Mouse (Mus musculus) left cerebral cortex, adult 18-20 months (tissue): ENCODE measurements around the gene D930048N14Rik. TPM values are rescaled to one million over a fixed set of nuclear protein-coding genes. Genes with fewer than 3 reads are reported as not detected.
A peak's percentile ranks its signal among the peaks of the same experiment; 100 is the strongest.
"Not testable (repeated sequence)": the region's sequence is repeated elsewhere in the genome, so short reads cannot be mapped to it uniquely, and the experiment has no call there.

Experiments
- DNase-seq, 2 experiments: peaks; one replicate each; pipeline ENCODE4 v3.0.0; 2021 to 2022; ENCODE audit warnings: low spot score in 2 of 2, mixed read lengths in 1 of 2
- total RNA-seq, 2 experiments: library from RNA; stranded (reverse); gene quantifications; 2 replicates each; pipeline ENCODE4 v1.2.3; 2021

D930048N14Rik gene
- total RNA-seq, 2 experiments from 2014 or later, result 2.1 to 2.2 TPM

- DNase-seq, result peak; percentile 24 to 47
These were observed 910 bp upstream of the D930048N14Rik start for GRCm38 (mm10) chr11:51649889-51650199.

GRCm38 (mm10) chr11:51650261-51650660, 493 bp upstream of the D930048N14Rik start:
- no peak for DNase-seq

DNA sequence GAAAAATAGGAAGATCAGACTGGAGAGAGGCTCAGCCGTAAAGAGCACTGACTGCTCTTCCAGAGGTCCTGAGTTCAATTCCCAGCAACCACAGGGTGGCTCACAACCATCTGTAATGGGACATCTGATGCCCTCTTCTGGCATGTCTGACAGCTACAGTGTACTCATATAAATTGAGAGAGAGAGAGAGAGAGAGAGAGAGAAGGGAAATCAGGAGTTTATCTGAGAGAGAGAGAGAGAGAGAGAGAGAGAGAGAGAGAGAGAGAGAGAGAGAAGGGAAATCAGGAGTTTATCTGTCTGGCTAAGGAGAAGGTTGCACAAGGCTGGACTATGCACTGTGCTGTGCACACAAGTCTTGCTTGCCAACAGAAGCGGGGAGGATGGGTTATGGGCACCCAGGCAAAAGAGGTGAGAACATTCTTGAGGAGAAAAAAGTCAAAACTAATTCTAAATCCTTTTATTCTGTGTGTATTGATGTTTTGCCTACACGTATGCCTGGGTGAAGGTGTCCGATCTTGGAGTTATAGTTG, 2.2 kb downstream of the D930048N14Rik start:
- no peak for DNase-seq

DNA sequence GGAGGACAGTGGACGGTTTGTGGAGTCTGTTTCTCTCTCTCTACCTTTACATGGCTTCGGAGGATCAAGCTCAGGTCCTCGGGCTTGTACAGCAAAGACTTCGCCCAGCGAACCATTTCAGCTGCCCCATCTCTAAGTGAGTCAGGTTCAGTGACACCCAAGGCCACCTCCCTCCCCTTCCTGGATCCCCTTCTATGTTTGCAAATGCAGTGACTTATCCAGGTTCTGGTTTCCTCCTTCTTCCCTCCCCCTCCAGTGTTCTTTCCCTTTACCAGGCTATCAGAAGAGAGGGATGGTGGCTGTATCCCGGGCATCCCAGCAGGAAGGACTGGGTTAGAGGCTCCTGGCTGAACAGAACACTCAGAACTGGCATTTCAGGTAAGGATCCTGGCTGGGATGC, 3.0 kb downstream of the D930048N14Rik start:
- no peak for DNase-seq

DNA sequence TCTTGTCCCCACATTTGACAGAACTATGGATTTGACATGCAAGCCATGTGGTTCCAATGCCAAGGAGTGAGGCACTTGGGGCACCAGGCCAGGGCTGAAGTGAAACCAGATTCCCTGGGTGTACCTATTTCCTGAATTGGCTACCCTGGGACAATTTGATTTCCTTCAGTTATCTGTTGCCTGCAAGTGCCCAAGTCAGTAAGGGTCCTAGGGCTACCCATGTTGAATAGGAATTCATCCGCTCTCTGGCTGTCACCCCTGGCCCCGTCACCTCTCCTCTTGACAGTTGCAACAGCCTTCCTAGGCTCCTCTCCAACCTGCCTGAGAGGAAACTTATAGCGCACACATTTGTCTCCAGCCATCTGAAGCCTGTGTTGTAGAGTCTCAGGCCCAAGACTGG, 4.1 kb downstream of the D930048N14Rik start:
- DNase-seq, result no peak

- DNase-seq, result no peak
These were observed 6.2 kb downstream of the D930048N14Rik start for GRCm38 (mm10) chr11:51656798-51657521.

DNA sequence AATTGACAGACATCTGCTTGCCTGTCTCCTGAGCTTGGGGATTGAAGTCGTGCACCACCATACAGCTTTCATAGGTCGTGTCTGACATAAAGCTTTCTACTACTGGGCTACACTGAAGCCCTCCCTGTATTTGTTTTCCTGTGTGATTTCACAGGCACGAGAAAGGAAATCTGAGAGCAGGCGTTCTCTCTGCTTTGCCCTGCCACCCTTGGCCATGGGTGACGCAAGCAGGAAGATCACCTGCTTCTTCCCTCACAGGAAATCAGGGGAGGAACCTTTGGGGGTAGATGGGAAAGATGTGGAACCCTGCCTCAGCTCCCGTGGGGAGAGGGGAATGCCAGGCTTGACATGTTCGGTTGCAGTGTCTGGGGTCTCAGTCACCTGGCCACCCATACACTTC, 7.5 kb downstream of the D930048N14Rik start:
- no peak for DNase-seq

DNA sequence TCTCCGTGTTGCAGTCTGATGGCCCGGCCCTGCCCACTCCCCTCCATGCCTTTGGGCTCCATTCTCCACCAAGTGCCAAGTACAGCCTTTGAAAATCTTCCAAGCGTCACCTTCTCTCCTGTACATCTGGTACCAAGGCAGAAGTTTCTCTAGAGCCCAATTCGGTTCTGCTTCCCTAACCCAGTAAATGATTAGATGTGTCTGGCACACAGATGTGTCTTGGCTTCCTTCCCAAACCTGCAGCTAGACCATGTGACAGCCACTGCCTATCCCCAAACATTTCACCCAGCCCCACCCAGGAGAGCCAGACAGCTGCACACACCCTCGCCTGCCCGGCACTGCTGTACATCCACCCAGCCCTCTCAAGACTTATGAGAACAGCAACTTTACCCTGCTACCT, 8.0 kb downstream of the D930048N14Rik start:
- no peak for DNase-seq

GRCm38 (mm10) chr11:51661867-51662365, 11.2 kb downstream of the D930048N14Rik start:
- no peak for DNase-seq

DNA sequence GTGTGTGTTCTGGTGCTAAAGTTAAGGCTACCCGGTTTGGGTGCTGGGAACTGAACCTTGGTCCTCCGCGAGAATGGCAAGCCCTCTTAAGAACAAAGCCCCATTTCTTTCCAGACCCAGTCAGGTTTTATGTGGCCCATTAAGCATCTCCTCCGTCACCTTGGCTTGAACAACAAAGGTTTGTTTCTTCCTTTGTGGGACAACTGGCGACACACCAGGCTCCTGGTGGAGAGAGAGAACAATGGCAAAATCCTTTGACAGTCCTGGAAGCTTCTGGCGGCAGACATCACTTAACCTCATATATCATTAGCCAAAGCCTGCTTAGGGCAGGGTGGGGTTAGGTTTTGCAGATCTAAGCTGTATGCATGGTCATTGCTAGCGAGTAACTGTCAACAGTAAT, 11.9 kb downstream of the D930048N14Rik start:
- no peak for DNase-seq

- not testable (repeated sequence) for DNase-seq
These were observed 14.0 kb downstream of the D930048N14Rik start for GRCm38 (mm10) chr11:51664747-51665146.

- no peak for DNase-seq
These were observed 20.1 kb downstream of the D930048N14Rik start for GRCm38 (mm10) chr11:51670846-51671245.

DNA sequence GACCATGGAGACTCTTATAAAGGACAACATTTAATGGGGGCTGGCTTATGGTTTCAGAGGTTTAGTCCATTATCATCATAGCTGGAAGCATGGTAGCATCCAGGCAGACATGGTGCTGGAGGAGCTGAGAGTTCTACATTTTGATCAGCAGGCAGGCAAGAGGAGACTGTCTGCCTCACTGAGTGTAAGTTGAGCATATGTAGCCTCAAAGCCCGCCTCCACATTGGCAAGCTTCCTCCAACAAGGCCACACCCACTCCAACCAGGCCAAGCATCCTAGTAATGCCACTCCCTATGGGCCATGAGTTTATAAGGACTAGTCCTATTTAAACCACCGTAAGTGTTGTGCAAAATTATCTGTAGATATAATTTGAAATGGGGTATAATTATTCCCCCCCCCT, 20.6 kb downstream of the D930048N14Rik start:
- no peak for DNase-seq

DNA sequence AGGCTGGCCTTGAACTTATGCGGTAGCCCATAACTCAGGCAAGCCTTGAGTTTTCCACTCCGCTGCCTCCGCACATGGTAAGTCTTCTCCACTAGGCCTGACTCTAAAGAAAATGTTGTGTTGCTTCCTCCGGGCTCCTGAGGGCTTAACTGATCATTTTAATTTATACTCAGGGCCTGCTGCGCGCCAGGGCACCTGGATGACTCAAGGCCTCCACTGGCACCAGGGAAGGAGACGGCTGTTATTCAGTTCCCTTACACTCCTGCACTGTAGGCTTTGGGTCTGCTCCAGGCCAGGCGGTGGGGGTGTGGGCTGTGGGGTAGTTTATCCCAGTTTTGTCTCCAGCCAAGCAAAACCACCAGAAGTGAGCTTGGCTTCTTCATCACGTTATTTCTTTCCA, 22.5 kb downstream of the D930048N14Rik start:
- no peak for DNase-seq

DNA sequence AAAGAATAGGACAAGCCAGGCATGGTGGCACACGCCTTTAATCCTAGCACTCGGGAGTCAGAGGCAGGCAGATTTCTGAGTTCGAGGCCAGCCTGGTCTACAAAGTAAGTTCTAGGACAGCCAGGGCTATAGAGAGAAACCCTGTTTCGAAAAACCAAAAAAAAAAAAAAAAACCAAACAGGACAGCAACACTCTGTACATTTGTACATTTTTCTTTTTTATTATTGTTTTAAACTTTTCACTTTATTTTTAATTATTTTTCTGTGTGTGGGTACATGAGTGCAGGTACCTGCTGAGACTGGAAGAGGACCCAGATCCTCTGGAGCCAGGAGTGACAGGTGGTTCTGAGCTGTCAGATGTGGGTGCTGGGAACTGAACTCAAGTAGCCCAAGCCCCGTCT, 24.6 kb downstream of the D930048N14Rik start:
- DNase-seq, result no peak

GRCm38 (mm10) chr11:51677737-51678418, 27.1 kb downstream of the D930048N14Rik start:
- no peak for DNase-seq

GRCm38 (mm10) chr11:51679466-51679865, 28.7 kb downstream of the D930048N14Rik start:
- no peak for DNase-seq

GRCm38 (mm10) chr11:51681324-51681975, 30.7 kb downstream of the D930048N14Rik start:
- DNase-seq, result peak; percentile 90 to 95

- DNase-seq, result no peak
These were observed 31.2 kb downstream of the D930048N14Rik start for GRCm38 (mm10) chr11:51681976-51682374.

GRCm38 (mm10) chr11:51688330-51689328, 37.9 kb downstream of the D930048N14Rik start, which contains the start of gene 0610009B22Rik:
Gene 0610009B22Rik (minus strand): TSS chr11:51688874.
- peak; percentile 100 for DNase-seq

GRCm38 (mm10) chr11:51689343-51689742, 38.6 kb downstream of the D930048N14Rik start:
- no peak for DNase-seq
